Mouse (Mus musculus): ENCODE results near the gene Edn1. TPM values are rescaled to one million over a fixed set of nuclear protein-coding genes. Genes with fewer than 3 reads are reported as not detected.

The Edn1 gene
- polyA plus RNA-seq, 1 experiment from 2014 or later, result 0.94 TPM

GRCm38 (mm10) chr13:42300567-42300966, 709 bp upstream of the Edn1 start:
- H3K36me3 ChIP-seq (replicated peaks), result no peaks in the 10 kb centered on the region
- peaks cover 71% of the 10 kb centered on the region for H3K27me3 ChIP-seq (ENCODE audit: poor library complexity, severe bottlenecking)
- no peak overlapping the region for H3K27ac ChIP-seq
- peak overlapping the region; percentile 54 for H3K4me3 ChIP-seq
- 3% methylated on average over 11 of the region's 11 CpGs for WGBS
- peaks cover 42% of the 10 kb centered on the region for H3K4me1 ChIP-seq
- no peaks in the 10 kb centered on the region for H3K9me3 ChIP-seq
- DNase-seq (ENCODE audit: extremely low spot score, low spot score), result peak; percentile 78

DNA sequence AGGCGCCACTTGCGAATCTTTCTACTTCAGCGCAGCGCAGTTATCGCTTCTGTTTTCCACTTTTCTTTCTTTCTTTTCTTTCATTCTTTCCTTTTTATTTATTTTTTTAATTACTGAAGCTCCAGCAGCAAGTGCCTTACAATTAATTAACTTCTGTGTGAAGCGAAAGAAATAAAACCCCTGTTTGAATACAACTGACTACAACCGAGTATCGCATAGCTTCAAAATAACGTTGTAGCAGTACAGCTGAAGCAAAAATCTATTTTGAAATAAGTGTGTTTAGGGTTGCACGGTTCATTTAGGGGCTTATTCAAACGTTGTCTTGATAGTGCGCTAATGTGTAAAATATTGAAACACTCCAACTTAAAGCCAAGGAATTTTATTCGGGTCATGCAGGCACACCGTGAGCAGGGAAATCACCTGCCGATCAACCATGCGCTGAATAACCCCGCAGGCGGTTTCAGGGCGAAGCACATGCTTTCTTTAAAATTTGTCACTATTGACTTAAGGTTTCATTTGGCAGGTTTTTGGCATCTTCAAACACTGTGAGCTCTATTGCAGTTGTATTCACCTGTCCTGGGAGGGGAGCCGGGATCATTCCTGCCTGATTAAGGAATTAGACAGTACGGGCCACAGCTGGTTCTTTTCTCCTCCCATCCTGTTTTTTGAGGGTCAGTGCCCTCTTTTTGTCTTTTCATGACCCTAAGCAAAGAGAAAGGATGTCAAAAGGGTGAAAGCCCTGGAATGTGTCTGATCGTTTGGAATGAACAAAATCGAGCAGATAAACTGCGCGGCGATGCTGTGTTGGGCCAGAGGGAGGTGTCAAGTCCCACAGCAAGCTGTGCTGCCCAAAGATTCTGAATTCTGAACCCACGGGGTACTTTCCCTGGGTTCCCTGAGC, 935 bp downstream of the Edn1 start:
- H3K27ac ChIP-seq, result no peak overlapping the region
- no peaks in the 10 kb centered on the region for H3K36me3 ChIP-seq (replicated peaks)
- peak; percentile 27 for DNase-seq (ENCODE audit: extremely low spot score, low spot score)
- peak overlapping the region; percentile 54 for H3K4me3 ChIP-seq
- peaks cover 42% of the 10 kb centered on the region for H3K4me1 ChIP-seq
- WGBS, result 10% methylated on average over 27 of the region's 27 CpGs
- peaks cover 87% of the 10 kb centered on the region for H3K27me3 ChIP-seq (ENCODE audit: poor library complexity, severe bottlenecking)
- no peaks in the 10 kb centered on the region for H3K9me3 ChIP-seq

GRCm38 (mm10) chr13:42303180-42303929, 2.1 kb downstream of the Edn1 start:
- H3K36me3 ChIP-seq (replicated peaks), result no peaks in the 10 kb centered on the region
- H3K27me3 ChIP-seq (ENCODE audit: poor library complexity, severe bottlenecking), result peaks cover 84% of the 10 kb centered on the region
- peak overlapping the region; percentile 54; the same call in 1 of the 2 replicates for H3K4me3 ChIP-seq
- no peaks in the 10 kb centered on the region for H3K9me3 ChIP-seq
- no peak overlapping the region for H3K27ac ChIP-seq
- 24% methylated on average over 11 of the region's 11 CpGs for WGBS
- H3K4me1 ChIP-seq, result peaks cover 45% of the 10 kb centered on the region
- DNase-seq (ENCODE audit: extremely low spot score, low spot score), result no peak

GRCm38 (mm10) chr13:42304139-42304538, 2.9 kb downstream of the Edn1 start:
- no peaks in the 10 kb centered on the region for H3K9me3 ChIP-seq
- H3K4me3 ChIP-seq, result no peak overlapping the region
- H3K27me3 ChIP-seq (ENCODE audit: poor library complexity, severe bottlenecking), result peaks cover 77% of the 10 kb centered on the region
- 90% methylated on average over 8 of the region's 8 CpGs for WGBS
- no peak overlapping the region for H3K27ac ChIP-seq
- DNase-seq (ENCODE audit: extremely low spot score, low spot score), result no peak
- H3K4me1 ChIP-seq, result peaks cover 50% of the 10 kb centered on the region
- H3K36me3 ChIP-seq (replicated peaks), result no peaks in the 10 kb centered on the region

- Histone ChIP-seq H3K27ac (no peak overlapping the region), H3K27me3 (ENCODE audit: poor library complexity, severe bottlenecking) (peaks cover 53% of the 10 kb centered on the region), H3K4me3 (no peak overlapping the region), H3K4me1 (peaks cover 33% of the 10 kb centered on the region), H3K36me3 (replicated peaks) (no peaks in the 10 kb centered on the region), H3K9me3 (no peaks in the 10 kb centered on the region)
- 75% methylated on average over 14 of the region's 14 CpGs for WGBS
- no peak for DNase-seq (ENCODE audit: extremely low spot score, low spot score)
Observed at GRCm38 (mm10) chr13:42306870-42307800, 5.9 kb downstream of the Edn1 start.

GRCm38 (mm10) chr13:42308368-42309103, 7.3 kb downstream of the Edn1 start:
- peaks cover 39% of the 10 kb centered on the region for H3K27me3 ChIP-seq (ENCODE audit: poor library complexity, severe bottlenecking)
- H3K4me3 ChIP-seq, result no peak overlapping the region
- H3K36me3 ChIP-seq (replicated peaks), result no peaks in the 10 kb centered on the region
- H3K27ac ChIP-seq, result no peak overlapping the region
- H3K4me1 ChIP-seq, result peaks cover 19% of the 10 kb centered on the region
- WGBS, result 68% methylated on average over 16 of the region's 16 CpGs
- no peaks in the 10 kb centered on the region for H3K9me3 ChIP-seq
- DNase-seq (ENCODE audit: extremely low spot score, low spot score), result no peak

- Histone ChIP-seq H3K4me1 (peaks cover 16% of the 10 kb centered on the region), H3K4me3 (no peak overlapping the region), H3K27me3 (ENCODE audit: poor library complexity, severe bottlenecking) (peaks cover 26% of the 10 kb centered on the region), H3K36me3 (replicated peaks) (no peaks in the 10 kb centered on the region), H3K27ac (no peak overlapping the region), H3K9me3 (no peaks in the 10 kb centered on the region)
- DNase-seq (ENCODE audit: extremely low spot score, low spot score), result no peak
- WGBS, result 29% methylated on average over 11 of the region's 11 CpGs
Observed at GRCm38 (mm10) chr13:42309804-42310203, 8.5 kb downstream of the Edn1 start.

GRCm38 (mm10) chr13:42315628-42316027, 14.4 kb downstream of the Edn1 start:
- no peaks in the 10 kb centered on the region for H3K4me1 ChIP-seq
- H3K4me3 ChIP-seq, result no peak overlapping the region
- DNase-seq (ENCODE audit: extremely low spot score, low spot score), result no peak
- no peaks in the 10 kb centered on the region for H3K36me3 ChIP-seq (replicated peaks)
- H3K9me3 ChIP-seq, result no peaks in the 10 kb centered on the region
- 75% methylated on average over 1 of the region's 1 CpGs for WGBS
- no peak overlapping the region for H3K27ac ChIP-seq
- no peaks in the 10 kb centered on the region for H3K27me3 ChIP-seq (ENCODE audit: poor library complexity, severe bottlenecking)

DNA sequence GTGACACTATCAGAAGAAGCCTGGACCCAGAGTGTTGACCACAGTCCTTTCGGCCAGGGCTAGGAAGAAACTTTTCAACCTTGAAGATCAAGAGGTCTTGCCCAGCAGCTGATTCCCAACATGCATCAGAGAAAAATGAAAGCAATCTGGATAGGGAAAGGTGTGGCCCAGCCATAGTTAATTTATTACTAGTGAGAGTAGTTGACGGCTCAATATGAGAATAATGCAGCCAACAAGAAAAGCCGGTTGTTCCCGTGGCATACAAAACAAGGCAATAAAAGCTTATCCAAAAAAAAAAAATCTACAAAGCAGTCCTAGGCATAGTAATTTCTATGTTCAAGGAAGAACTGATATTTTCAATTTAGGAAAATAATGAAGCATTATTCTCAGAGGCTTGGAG, 16.5 kb downstream of the Edn1 start:
- H3K9me3 ChIP-seq, result no peaks in the 10 kb centered on the region
- DNase-seq (ENCODE audit: extremely low spot score, low spot score), result no peak
- H3K4me3 ChIP-seq, result no peak overlapping the region
- H3K27me3 ChIP-seq (ENCODE audit: poor library complexity, severe bottlenecking), result no peaks in the 10 kb centered on the region
- 93% methylated on average over 4 of the region's 4 CpGs for WGBS
- no peaks in the 10 kb centered on the region for H3K4me1 ChIP-seq
- H3K27ac ChIP-seq, result no peak overlapping the region
- no peaks in the 10 kb centered on the region for H3K36me3 ChIP-seq (replicated peaks)

DNA sequence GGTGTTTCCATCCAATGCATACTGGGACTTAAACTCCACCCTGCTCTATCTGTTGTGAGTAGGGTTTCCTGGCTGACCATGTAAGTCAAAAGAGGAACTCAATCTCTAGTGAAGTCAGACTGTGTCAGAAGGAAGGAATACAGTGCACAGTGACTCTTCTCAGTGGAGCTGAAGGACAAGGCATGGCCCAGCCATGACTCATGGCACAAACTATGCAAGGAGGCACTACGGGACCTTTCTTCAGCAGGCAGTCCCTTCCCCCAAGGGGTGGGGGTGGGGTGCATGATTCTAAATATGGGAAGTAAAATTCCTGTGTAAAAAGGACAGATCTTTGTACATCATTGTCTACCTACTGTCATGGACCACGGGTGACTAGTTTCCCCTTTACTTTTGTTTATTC, 27.3 kb downstream of the Edn1 start:
- DNase-seq (ENCODE audit: extremely low spot score, low spot score), result no peak
- Histone ChIP-seq H3K9me3 (peaks cover 5% of the 10 kb centered on the region; the same call in 1 of the 2 replicates), H3K27me3 (ENCODE audit: poor library complexity, severe bottlenecking) (no peaks in the 10 kb centered on the region), H3K36me3 (replicated peaks) (no peaks in the 10 kb centered on the region), H3K4me3 (no peak overlapping the region), H3K27ac (no peak overlapping the region), H3K4me1 (no peaks in the 10 kb centered on the region)
- WGBS, result 82% methylated on average over 2 of the region's 2 CpGs

- DNase-seq (ENCODE audit: extremely low spot score, low spot score), result no peak
- Histone ChIP-seq H3K27me3 (ENCODE audit: poor library complexity, severe bottlenecking) (no peaks in the 10 kb centered on the region), H3K27ac (no peak overlapping the region), H3K36me3 (replicated peaks) (no peaks in the 10 kb centered on the region), H3K4me1 (no peaks in the 10 kb centered on the region), H3K4me3 (no peak overlapping the region), H3K9me3 (peaks cover 5% of the 10 kb centered on the region; the same call in 1 of the 2 replicates)
- 93% methylated on average over 2 of the region's 2 CpGs for WGBS
Observed at GRCm38 (mm10) chr13:42331104-42331503, 29.8 kb downstream of the Edn1 start.

DNA sequence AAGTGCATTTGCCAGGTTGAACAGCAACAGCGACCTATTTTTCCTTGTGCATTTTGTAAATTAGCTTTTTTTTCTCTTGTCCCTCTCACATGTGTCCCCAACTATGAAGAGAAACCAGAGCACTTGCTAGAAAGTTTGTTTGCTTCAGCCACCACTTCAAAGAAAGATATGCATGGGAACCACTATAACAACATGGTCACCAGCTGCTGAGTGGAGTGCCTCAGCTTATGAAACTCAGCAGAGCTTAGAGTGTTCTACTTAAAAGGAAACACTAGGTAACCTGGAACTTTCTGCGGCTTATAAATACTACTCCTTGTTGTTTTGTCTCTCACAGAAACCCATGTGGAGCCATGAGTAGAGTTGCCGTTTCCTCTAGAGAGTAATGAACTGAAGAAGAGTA, 33.7 kb downstream of the Edn1 start:
- H3K27ac ChIP-seq, result no peak overlapping the region
- H3K9me3 ChIP-seq, result no peaks in the 10 kb centered on the region
- H3K36me3 ChIP-seq (replicated peaks), result no peaks in the 10 kb centered on the region
- peaks cover 6% of the 10 kb centered on the region for H3K4me1 ChIP-seq
- no peak overlapping the region for H3K4me3 ChIP-seq
- H3K27me3 ChIP-seq (ENCODE audit: poor library complexity, severe bottlenecking), result no peaks in the 10 kb centered on the region
- 89% methylated on average over 3 of the region's 3 CpGs for WGBS
- no peak for DNase-seq (ENCODE audit: extremely low spot score, low spot score)
